Mouse (Mus musculus): ENCODE results near the gene Mylk4.

Mylk4 gene

GRCm38 (mm10) chr13:32783816-32784215 lies at the start of gene Mylk4:
Gene Mylk4 (minus strand): TSS chr13:32783954.
- in situ Hi-C loops (cut with MboI, MseI): no loop called here

- in situ Hi-C loops (cut with MboI, MseI): no loop called here
Observed at GRCm38 (mm10) chr13:32833237-32833636, 49.5 kb upstream of the Mylk4 start.

GRCm38 (mm10) chr13:32832776-32833175 lies 49.0 kb upstream of the Mylk4 start:
- in situ Hi-C loops (cut with MboI, MseI): no loop called here

GRCm38 (mm10) chr13:32831505-32832273 lies 47.9 kb upstream of the Mylk4 start:
- in situ Hi-C loops (cut with MboI, MseI): no loop called here

GRCm38 (mm10) chr13:32828886-32829285 lies 45.1 kb upstream of the Mylk4 start:
- in situ Hi-C loops (cut with MboI, MseI): loop anchor here (10.0 kb wide), 1 partner anchor 1906 kb away; the partner anchor contains the start of gene Fam50b

GRCm38 (mm10) chr13:32827951-32828350 lies 44.2 kb upstream of the Mylk4 start:
- in situ Hi-C loops (cut with MboI, MseI): loop anchor here (10.0 kb wide), 1 partner anchor 1907 kb away; the partner anchor contains the start of gene Fam50b

- in situ Hi-C loops (cut with MboI, MseI): loop anchor here (10.0 kb wide), 1 partner anchor 1908 kb away; the partner anchor contains the start of gene Fam50b
Observed at GRCm38 (mm10) chr13:32827111-32827822, 43.5 kb upstream of the Mylk4 start.

GRCm38 (mm10) chr13:32825546-32825945 lies 41.8 kb upstream of the Mylk4 start:
- in situ Hi-C loops (cut with MboI, MseI): loop anchor here (10.0 kb wide), 1 partner anchor 1909 kb away; the partner anchor contains the start of gene Fam50b

GRCm38 (mm10) chr13:32824377-32825330 lies 40.9 kb upstream of the Mylk4 start:
- in situ Hi-C loops (cut with MboI, MseI): loop anchor here (10.0 kb wide), 1 partner anchor 1910 kb away; the partner anchor contains the start of gene Fam50b

- in situ Hi-C loops (cut with MboI, MseI): loop anchor here (10.0 kb wide), 1 partner anchor 1912 kb away; the partner anchor contains the start of gene Fam50b
Observed at GRCm38 (mm10) chr13:32823126-32823525, 39.4 kb upstream of the Mylk4 start.

- in situ Hi-C loops (cut with MboI, MseI): loop anchor here (10.0 kb wide), 1 partner anchor 1913 kb away; the partner anchor contains the start of gene Fam50b
Observed at GRCm38 (mm10) chr13:32821671-32822070, 37.9 kb upstream of the Mylk4 start.

GRCm38 (mm10) chr13:32819926-32820325 lies 36.2 kb upstream of the Mylk4 start:
- in situ Hi-C loops (cut with MboI, MseI): loop anchor here (10.0 kb wide), 1 partner anchor 1915 kb away; the partner anchor contains the start of gene Fam50b

- in situ Hi-C loops (cut with MboI, MseI): no loop called here
Observed at GRCm38 (mm10) chr13:32819241-32819640, 35.5 kb upstream of the Mylk4 start.

GRCm38 (mm10) chr13:32807624-32808023 lies 23.9 kb upstream of the Mylk4 start:
- in situ Hi-C loops (cut with MboI, MseI): no loop called here

GRCm38 (mm10) chr13:32806820-32807219 lies 23.1 kb upstream of the Mylk4 start:
- in situ Hi-C loops (cut with MboI, MseI): no loop called here

GRCm38 (mm10) chr13:32803701-32804345 lies 20.1 kb upstream of the Mylk4 start:
- in situ Hi-C loops (cut with MboI, MseI): no loop called here

- in situ Hi-C loops (cut with MboI, MseI): no loop called here
Observed at GRCm38 (mm10) chr13:32802259-32803081, 18.7 kb upstream of the Mylk4 start, which contains the start of gene D930007J09Rik. Gene D930007J09Rik (minus strand): TSS chr13:32802849.

- in situ Hi-C loops (cut with MboI, MseI): no loop called here
Observed at GRCm38 (mm10) chr13:32801693-32802221, 18.0 kb upstream of the Mylk4 start, which contains the start of gene Wrnip1. Gene Wrnip1 (plus strand): TSS chr13:32802038.

GRCm38 (mm10) chr13:32800859-32801258 lies 17.1 kb upstream of the Mylk4 start:
- in situ Hi-C loops (cut with MboI, MseI): no loop called here

Data from regulatory T cell (primary cell).